Mouse (Mus musculus) erythroblast, embryonic 14.5 days (primary cell): ENCODE measurements around the gene Chd2. TPM values are rescaled to one million over a fixed set of nuclear protein-coding genes. Genes with fewer than 3 reads are reported as not detected.

ENCODE experiments used
- H3K27me3 ChIP-seq: 2 replicates; pipeline ENCODE4 v1.6.1; 2012; ENCODE audit warnings: inconsistent platforms; ENCODE audit not compliant: control insufficient read depth
- H3K36me3 ChIP-seq: 2 replicates; pipeline ENCODE4 v1.6.1; 2012; ENCODE audit warnings: mild to moderate bottlenecking, inconsistent platforms; ENCODE audit not compliant: control insufficient read depth
- H3K4me1 ChIP-seq: 2 replicates; pipeline ENCODE4 v1.6.1; 2012; ENCODE audit warnings: inconsistent platforms; ENCODE audit not compliant: control insufficient read depth
- H3K4me3 ChIP-seq: replicated peaks from 2 replicates; pipeline ENCODE3; 2012; ENCODE audit warnings: moderate library complexity, mild to moderate bottlenecking, inconsistent platforms
- H3K9me3 ChIP-seq: 2 replicates; pipeline ENCODE4 v1.6.1; 2012; ENCODE audit warnings: low read length, inconsistent platforms, mixed read lengths; ENCODE audit not compliant: control insufficient read depth
- GATA1 ChIP-seq: IDR thresholded peaks from 2 replicates; pipeline ENCODE4 v1.6.1; 2012; ENCODE audit warnings: low read length, inconsistent platforms, mixed read lengths
- TAL1 ChIP-seq: IDR thresholded peaks from 3 replicates; pipeline ENCODE4 v1.6.1; 2012; ENCODE audit warnings: low read length, inconsistent platforms, mixed read lengths
- polyA plus RNA-seq: library from polyadenylated mRNA; stranded (reverse); fragments of >175 nt; gene quantifications from 2 replicates; pipeline ENCODE4 v1.2.3, GENCODE M21; 2012

The Chd2 gene
- polyA plus RNA-seq, 1 experiment = 7.1 TPM

- Histone ChIP-seq H3K9me3 (no peaks in the 10 kb centered on the region), H3K36me3 (peaks cover 93% of the 10 kb centered on the region), H3K4me1 (peaks cover 54% of the 10 kb centered on the region), H3K4me3 (peak overlapping the region; percentile 47), H3K27me3 (no peaks in the 10 kb centered on the region)
- TF ChIP-seq TAL1 (no peak), GATA1 (no peak)
Observed at GRCm38 (mm10) chr7:73517432-73518054, 24.1 kb downstream of the Chd2 start.

DNA sequence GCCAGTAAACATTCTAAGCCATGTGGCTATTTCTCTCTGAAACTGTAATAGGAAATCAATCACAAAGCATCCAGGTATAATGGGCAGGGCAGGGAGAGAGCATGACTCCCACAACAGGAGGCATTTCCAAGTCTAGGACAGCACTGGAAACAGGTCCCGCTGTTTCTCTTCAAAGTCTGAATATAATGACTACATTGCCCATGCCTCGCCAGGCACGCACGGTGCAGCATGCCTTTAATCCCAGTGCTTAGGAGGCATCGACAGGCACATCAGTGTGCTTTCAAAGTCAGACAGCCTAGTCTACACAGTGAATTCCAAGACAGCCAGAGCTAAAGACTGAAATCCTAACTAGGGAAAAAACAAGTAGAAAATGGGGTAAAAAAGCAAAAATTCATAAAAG, 24.8 kb downstream of the Chd2 start:
- no peaks in the 10 kb centered on the region for H3K27me3 ChIP-seq
- H3K4me1 ChIP-seq = peaks cover 49% of the 10 kb centered on the region
- TF ChIP-seq TAL1 (no peak), GATA1 (no peak)
- peak overlapping the region; percentile 47 for H3K4me3 ChIP-seq
- no peaks in the 10 kb centered on the region for H3K9me3 ChIP-seq
- peaks cover 94% of the 10 kb centered on the region for H3K36me3 ChIP-seq

DNA sequence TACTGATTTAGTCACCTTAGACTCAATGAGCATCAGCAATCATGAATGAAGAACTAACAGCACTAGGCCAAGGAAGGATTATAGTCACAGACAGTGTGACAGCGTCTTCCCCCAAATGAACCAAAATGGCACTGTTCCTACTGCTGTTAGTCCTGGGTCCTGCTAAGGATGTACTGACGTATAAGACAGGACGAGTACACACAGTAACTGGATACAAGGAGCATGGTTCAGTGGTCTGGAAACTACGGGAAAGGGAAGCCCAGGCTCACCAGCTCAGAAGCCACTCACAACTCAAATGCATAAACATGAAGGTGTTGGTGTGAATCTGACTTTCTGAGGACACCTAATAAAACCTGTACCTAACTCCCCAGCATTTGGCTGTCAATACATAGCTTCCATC, 27.1 kb downstream of the Chd2 start:
- Histone ChIP-seq H3K27me3 (no peaks in the 10 kb centered on the region), H3K4me1 (peaks cover 34% of the 10 kb centered on the region), H3K4me3 (no peak overlapping the region), H3K36me3 (peaks cover 94% of the 10 kb centered on the region), H3K9me3 (no peaks in the 10 kb centered on the region)
- TF ChIP-seq TAL1 = no peak
- no peak for TF ChIP-seq GATA1

DNA sequence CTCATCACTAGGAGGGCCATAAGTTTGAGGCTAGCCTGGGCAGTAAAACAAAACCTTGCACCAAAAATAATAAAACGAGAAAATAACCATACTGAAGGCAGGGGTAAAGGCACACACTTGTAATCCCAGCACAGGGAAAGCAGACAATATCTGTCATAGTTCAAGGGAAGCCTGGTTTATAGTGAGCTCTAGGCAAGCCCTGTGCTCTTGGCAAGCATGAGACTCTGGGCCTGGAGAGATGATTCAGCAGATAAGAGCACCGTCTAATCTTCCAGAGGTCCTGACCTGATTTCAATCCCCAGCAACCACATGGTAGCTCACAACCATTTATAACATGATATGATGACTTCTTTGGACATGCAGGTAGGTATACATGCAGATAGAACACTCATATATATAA, 29.2 kb downstream of the Chd2 start:
- TF ChIP-seq TAL1 = no peak
- H3K27me3 ChIP-seq = no peaks in the 10 kb centered on the region
- H3K9me3 ChIP-seq = no peaks in the 10 kb centered on the region
- no peak overlapping the region for H3K4me3 ChIP-seq
- H3K36me3 ChIP-seq = peaks cover 98% of the 10 kb centered on the region
- peaks cover 16% of the 10 kb centered on the region for H3K4me1 ChIP-seq

- TF ChIP-seq TAL1 = no peak
- TF ChIP-seq GATA1 = no peak
- H3K27me3 ChIP-seq = no peaks in the 10 kb centered on the region
- H3K4me1 ChIP-seq = no peaks in the 10 kb centered on the region
- peaks cover 99% of the 10 kb centered on the region for H3K36me3 ChIP-seq
- H3K9me3 ChIP-seq = no peaks in the 10 kb centered on the region
- no peak overlapping the region for H3K4me3 ChIP-seq
Observed at GRCm38 (mm10) chr7:73508688-73509087, 32.9 kb downstream of the Chd2 start.

GRCm38 (mm10) chr7:73507491-73507890, 34.1 kb downstream of the Chd2 start:
- H3K4me1 ChIP-seq = no peaks in the 10 kb centered on the region
- no peak overlapping the region for H3K4me3 ChIP-seq
- peaks cover 100% of the 10 kb centered on the region for H3K36me3 ChIP-seq
- no peaks in the 10 kb centered on the region for H3K27me3 ChIP-seq
- TF ChIP-seq TAL1 = no peak
- TF ChIP-seq GATA1 = no peak
- no peaks in the 10 kb centered on the region for H3K9me3 ChIP-seq

- TF ChIP-seq GATA1 = no peak
- no peak for TF ChIP-seq TAL1
- Histone ChIP-seq H3K4me1 (no peaks in the 10 kb centered on the region), H3K9me3 (no peaks in the 10 kb centered on the region), H3K27me3 (no peaks in the 10 kb centered on the region), H3K36me3 (peaks cover 100% of the 10 kb centered on the region), H3K4me3 (no peak overlapping the region)
Observed at GRCm38 (mm10) chr7:73506852-73507251, 34.8 kb downstream of the Chd2 start.

- Histone ChIP-seq H3K4me1 (no peaks in the 10 kb centered on the region), H3K4me3 (no peak overlapping the region), H3K27me3 (no peaks in the 10 kb centered on the region), H3K9me3 (no peaks in the 10 kb centered on the region), H3K36me3 (peaks cover 100% of the 10 kb centered on the region)
- no peak for TF ChIP-seq TAL1
- TF ChIP-seq GATA1 = no peak
Observed at GRCm38 (mm10) chr7:73505266-73505665, 36.4 kb downstream of the Chd2 start.

- Histone ChIP-seq H3K27me3 (no peaks in the 10 kb centered on the region), H3K4me1 (no peaks in the 10 kb centered on the region), H3K4me3 (no peak overlapping the region), H3K9me3 (no peaks in the 10 kb centered on the region), H3K36me3 (peaks cover 96% of the 10 kb centered on the region)
- TF ChIP-seq GATA1 = no peak
- no peak for TF ChIP-seq TAL1
Observed at GRCm38 (mm10) chr7:73498200-73498599, 43.4 kb downstream of the Chd2 start.

- H3K4me1 ChIP-seq = no peaks in the 10 kb centered on the region
- H3K36me3 ChIP-seq = peaks cover 96% of the 10 kb centered on the region
- no peaks in the 10 kb centered on the region for H3K27me3 ChIP-seq
- no peaks in the 10 kb centered on the region for H3K9me3 ChIP-seq
- no peak overlapping the region for H3K4me3 ChIP-seq
- TF ChIP-seq GATA1 (no peak), TAL1 (no peak)
Observed at GRCm38 (mm10) chr7:73489261-73489660, 52.4 kb downstream of the Chd2 start.

GRCm38 (mm10) chr7:73481094-73481493, 60.5 kb downstream of the Chd2 start:
- H3K27me3 ChIP-seq = no peaks in the 10 kb centered on the region
- no peaks in the 10 kb centered on the region for H3K9me3 ChIP-seq
- TF ChIP-seq GATA1 = no peak
- TF ChIP-seq TAL1 = no peak
- H3K4me1 ChIP-seq = no peaks in the 10 kb centered on the region
- H3K4me3 ChIP-seq = no peak overlapping the region
- peaks cover 96% of the 10 kb centered on the region for H3K36me3 ChIP-seq
